Mouse (Mus musculus): ENCODE measurements around the gene Hist1h2ae.

GRCm38 (mm10) chr13:23592614-23593013 lies 21.6 kb upstream of the Hist1h2ae start:
- TF ChIP-seq GATA1 (IDR thresholded peaks at IDR 0.05; ENCODE audit: low read length) (no peak), TAL1 (IDR thresholded peaks at IDR 0.05; ENCODE audit: low read length) (no peak)
